Mouse (Mus musculus): ENCODE measurements at regions not wholly inside any gene's neighbourhood (a gene's known extent, or its start where the extent isn't known, plus 50 kb on each side); places are given as distances from the start of the nearest gene placed in this dataset.

GRCm38 (mm10) chr13:113499079-113499710 lies 119.2 kb downstream of the Snx18 start:
- TF ChIP-seq CTCF (IDR thresholded peaks at IDR 0.05; ENCODE audit: low read depth, low read length) (no peak), POLR2A (IDR thresholded peaks at IDR 0.05; ENCODE audit: insufficient read depth, low read length) (no peak)
